Mouse (Mus musculus) stomach, postnatal 0 days (tissue): Measurements from ENCODE around the gene Pdf. TPM values are rescaled to one million over a fixed set of nuclear protein-coding genes. Genes with fewer than 3 reads are reported as not detected.
A peak's percentile ranks its signal among the peaks of the same experiment; 100 is the strongest.

Experiments used
- ATAC-seq: fragments of 200-750 bp; cut with Nextera tagmentation; 2 replicates; pipeline ENCODE4 v1.8.0; 2017; ENCODE audit not compliant: low FRiP score, low TSS enrichment
- DNase-seq: peaks from one replicate; pipeline ENCODE4 v3.0.0-alpha.2; 2016; ENCODE audit warnings: low spot score
- H3K27ac ChIP-seq: fragments of 300-500 bp; sonication (generic); replicated peaks from 2 replicates; pipeline ENCODE4 v1.5.1; 2014; ENCODE audit warnings: mild to moderate bottlenecking, control low read depth
- H3K27me3 ChIP-seq: fragments of 300-500 bp; sonication (generic); 2 replicates; pipeline ENCODE4 v1.6.1; 2014; ENCODE audit warnings: low read length; ENCODE audit not compliant: control insufficient read depth, insufficient read depth
- H3K36me3 ChIP-seq: fragments of 300-500 bp; sonication (generic); 2 replicates; pipeline ENCODE4 v1.6.1; 2014; ENCODE audit warnings: low read length, mixed read lengths; ENCODE audit not compliant: control insufficient read depth, insufficient read depth
- H3K4me1 ChIP-seq: fragments of 300-500 bp; sonication (generic); replicated peaks from 2 replicates; pipeline ENCODE4 v1.6.1; 2014; ENCODE audit warnings: antibody characterized with exemption; ENCODE audit not compliant: control insufficient read depth, insufficient read depth
- H3K4me2 ChIP-seq: fragments of 300-500 bp; sonication (generic); replicated peaks from 2 replicates; pipeline ENCODE4 v1.6.1; 2014; ENCODE audit warnings: low read depth, mild to moderate bottlenecking, control low read depth, moderate library complexity
- H3K4me3 ChIP-seq: fragments of 300-500 bp; sonication (generic); 2 replicates; pipeline ENCODE4 v1.5.1; 2014; ENCODE audit warnings: low read depth, low read length, control low read depth
- H3K9ac ChIP-seq: fragments of 300-500 bp; sonication (generic); 2 replicates; pipeline ENCODE4 v1.6.1; 2014; ENCODE audit warnings: mild to moderate bottlenecking, low read length, control low read depth, mixed read lengths
- H3K9me3 ChIP-seq: fragments of 300-500 bp; sonication (generic); 2 replicates; pipeline ENCODE4 v1.6.1; 2016; ENCODE audit warnings: low read length; ENCODE audit not compliant: control insufficient read depth
- CTCF ChIP-seq: IDR thresholded peaks from 2 replicates; pipeline ENCODE4 v1.5.1; 2016; ENCODE audit warnings: antibody characterized with exemption, low read depth, mild to moderate bottlenecking, moderate library complexity
- EP300 ChIP-seq: optimal IDR thresholded peaks from 2 replicates; pipeline ENCODE3; 2016; ENCODE audit warnings: antibody characterized with exemption
- WGBS: fragments of 180-500 bp; shearing (Covaris S2); extraction: QIAGEN DNeasy Blood & Tissue Kit; methylation state at CpG from one replicate; pipeline ENCODE4 v1.1.7; 2014; 5-methylcytosine and 5-hydroxymethylcytosine counted together
- polyA plus RNA-seq: library from polyadenylated mRNA; unstranded; fragments of >200 nt; fragmentation: Nextera tagmentation; extraction: Ambion mirVana; gene quantifications from 2 replicates; pipeline ENCODE4 v1.2.1, GENCODE M21; 2015

Pdf gene
- polyA plus RNA-seq, 1 experiment from 2014 or later, result 26.5 TPM

DNA sequence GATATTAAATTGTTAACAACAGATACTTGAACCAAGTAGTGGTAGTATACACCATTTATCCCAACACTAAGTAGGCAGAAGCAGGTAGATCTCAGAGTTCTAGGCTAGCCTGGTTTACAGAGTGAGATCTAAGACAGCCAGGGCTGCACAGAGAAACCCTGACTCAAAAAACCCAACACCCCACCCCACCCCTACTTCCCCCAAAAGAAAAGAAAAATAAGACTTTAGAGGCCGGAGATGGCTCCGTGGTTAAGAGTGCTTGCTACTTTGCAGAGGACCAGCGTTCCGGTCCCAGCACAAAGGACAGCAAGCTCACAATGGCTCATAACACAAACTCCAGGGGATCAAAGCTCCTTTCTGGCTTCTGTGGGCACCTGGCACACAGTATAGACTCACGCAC is 37.6 kb upstream of the Pdf start:
- Histone ChIP-seq H3K36me3 (peaks cover 11% of the 10 kb centered on the region), H3K4me1 (no peaks in the 10 kb centered on the region), H3K4me2 (no peak overlapping the region), H3K9ac (no peak overlapping the region), H3K27me3 (no peaks in the 10 kb centered on the region), H3K27ac (no peak overlapping the region), H3K4me3 (no peak overlapping the region), H3K9me3 (no peaks in the 10 kb centered on the region)
- 100% methylated on average over 5 of the region's 5 CpGs for WGBS
- ATAC-seq (no peak), DNase-seq (no peak)
- TF ChIP-seq EP300, result no peak
- TF ChIP-seq CTCF, result no peak

DNA sequence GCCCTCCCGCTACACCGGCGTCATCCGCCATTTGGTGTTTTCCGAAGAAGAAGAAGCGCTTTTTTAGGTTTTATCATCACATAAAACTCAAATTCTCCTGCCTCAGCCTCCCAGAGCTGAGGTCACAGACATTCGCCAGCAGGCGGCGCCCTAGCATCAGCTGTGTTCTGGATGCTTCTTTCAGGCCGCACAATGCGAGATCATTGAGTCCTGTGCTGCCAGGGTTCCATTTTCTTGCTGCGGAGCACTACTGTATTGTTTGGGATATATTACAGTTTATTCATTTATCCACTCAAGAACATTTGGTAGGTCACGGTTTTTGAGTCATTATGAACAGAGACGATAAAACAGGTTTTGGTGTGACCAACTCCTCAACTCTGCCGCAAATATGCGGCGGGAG is 36.9 kb upstream of the Pdf start:
- H3K27ac ChIP-seq, result no peak overlapping the region
- ATAC-seq (no peak), DNase-seq (no peak)
- H3K9ac ChIP-seq, result no peak overlapping the region
- TF ChIP-seq EP300 (no peak), CTCF (peak; percentile 46)
- H3K4me1 ChIP-seq, result no peaks in the 10 kb centered on the region
- H3K4me2 ChIP-seq, result no peak overlapping the region
- H3K4me3 ChIP-seq, result no peak overlapping the region
- H3K9me3 ChIP-seq, result no peaks in the 10 kb centered on the region
- 98% methylated on average over 17 of the region's 17 CpGs for WGBS
- H3K27me3 ChIP-seq, result no peaks in the 10 kb centered on the region
- H3K36me3 ChIP-seq, result peaks cover 15% of the 10 kb centered on the region

GRCm38 (mm10) chr8:107076239-107076888 is 27.9 kb upstream of the Pdf start:
- no peaks in the 10 kb centered on the region for H3K4me1 ChIP-seq
- no peak for TF ChIP-seq EP300
- TF ChIP-seq CTCF, result no peak
- no peaks in the 10 kb centered on the region for H3K27me3 ChIP-seq
- H3K9me3 ChIP-seq, result no peaks in the 10 kb centered on the region
- no peak overlapping the region for H3K9ac ChIP-seq
- peaks cover 32% of the 10 kb centered on the region for H3K36me3 ChIP-seq
- 81% methylated on average over 7 of the region's 7 CpGs for WGBS
- peak; percentile 55 for ATAC-seq
- H3K27ac ChIP-seq, result 0 out of 2 replicates have a peak overlapping the region, but pooled peaks have one; percentile 18
- no peak overlapping the region for H3K4me3 ChIP-seq
- no peak overlapping the region for H3K4me2 ChIP-seq
- DNase-seq, result no peak

GRCm38 (mm10) chr8:107074128-107074527 is 25.7 kb upstream of the Pdf start:
- ATAC-seq (no peak), DNase-seq (no peak)
- no peak for TF ChIP-seq CTCF
- no peak for TF ChIP-seq EP300
- Histone ChIP-seq H3K36me3 (peaks cover 22% of the 10 kb centered on the region), H3K4me3 (no peak overlapping the region), H3K4me1 (no peaks in the 10 kb centered on the region), H3K9ac (no peak overlapping the region), H3K27ac (no peak overlapping the region), H3K9me3 (no peaks in the 10 kb centered on the region), H3K27me3 (no peaks in the 10 kb centered on the region), H3K4me2 (no peak overlapping the region)
- WGBS, result 88% methylated on average over 1 of the region's 1 CpGs

- H3K4me1 ChIP-seq, result no peaks in the 10 kb centered on the region
- no peak overlapping the region for H3K9ac ChIP-seq
- H3K4me3 ChIP-seq, result no peak overlapping the region
- H3K9me3 ChIP-seq, result no peaks in the 10 kb centered on the region
- TF ChIP-seq CTCF, result no peak
- H3K27ac ChIP-seq, result no peak overlapping the region
- DNase-seq (no peak), ATAC-seq (no peak)
- no peak overlapping the region for H3K4me2 ChIP-seq
- peaks cover 22% of the 10 kb centered on the region for H3K36me3 ChIP-seq
- 78% methylated on average over 4 of the region's 4 CpGs for WGBS
- no peaks in the 10 kb centered on the region for H3K27me3 ChIP-seq
Measured at GRCm38 (mm10) chr8:107073706-107074105, 25.3 kb upstream of the Pdf start.

DNA sequence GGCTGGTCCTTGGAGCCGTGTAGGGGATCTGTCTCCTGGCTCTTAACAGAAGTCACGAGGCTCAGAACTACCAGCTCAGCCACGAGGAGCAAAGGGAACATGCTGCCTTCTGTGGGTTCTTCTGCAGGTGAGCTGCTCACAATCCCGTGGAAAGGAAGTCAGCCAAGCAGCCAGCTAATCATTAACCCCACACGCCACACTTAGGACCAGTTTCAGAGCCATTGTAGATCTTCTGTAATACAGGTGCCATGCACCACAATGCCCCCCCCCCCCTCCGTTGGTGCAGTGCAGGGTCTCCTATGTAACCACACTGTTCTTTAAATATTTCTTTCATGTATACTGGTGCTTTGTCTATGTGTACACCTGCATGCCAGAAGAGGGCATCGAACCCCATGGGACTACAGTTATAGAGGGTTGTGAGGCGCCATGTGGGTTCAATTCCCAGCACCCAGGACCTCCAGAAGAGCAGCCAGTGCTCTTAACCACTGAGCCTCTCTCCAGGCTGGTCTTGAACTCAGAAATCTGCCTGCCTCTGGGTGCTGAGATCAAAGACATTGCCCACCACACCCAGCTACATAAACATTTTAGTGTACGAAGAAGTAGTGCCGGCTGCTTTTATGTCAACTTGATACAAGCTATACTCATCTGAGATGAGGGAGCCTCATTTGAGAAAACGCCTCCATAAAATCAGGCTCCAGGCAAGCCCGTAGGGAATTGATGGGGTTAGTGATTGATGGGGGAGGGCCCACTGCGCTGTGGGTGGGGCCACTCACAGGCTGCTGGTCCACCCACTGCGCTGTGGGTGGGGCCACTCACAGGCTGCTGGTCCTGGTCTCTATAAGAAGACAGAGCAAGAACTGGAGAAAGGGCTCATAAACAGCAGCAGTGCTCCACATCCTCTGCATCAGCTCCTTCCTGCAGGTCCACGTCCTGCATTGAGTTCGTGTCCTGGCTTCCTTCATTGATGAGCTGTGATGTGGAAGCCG is 17.4 kb upstream of the Pdf start, which contains the start of gene Tmed6:
Gene Tmed6 (minus strand): TSS at position 134 of the 986 bp plus-strand sequence.
- H3K27me3 ChIP-seq, result no peaks in the 10 kb centered on the region
- ATAC-seq, result peak; percentile 71
- no peaks in the 10 kb centered on the region for H3K9me3 ChIP-seq
- TF ChIP-seq CTCF (no peak), EP300 (no peak)
- peak; percentile 66 for DNase-seq
- WGBS, result 46% methylated on average over 17 of the region's 17 CpGs
- no peak within 1 kb of the TSS for H3K4me2 ChIP-seq
- H3K36me3 ChIP-seq, result no peaks in the 10 kb centered on the region
- no peak within 1 kb of the TSS for H3K27ac ChIP-seq
- H3K9ac ChIP-seq, result no peak within 1 kb of the TSS
- no peaks in the 10 kb centered on the region for H3K4me1 ChIP-seq
- H3K4me3 ChIP-seq, result no peak within 1 kb of the TSS
